11 mouse cellular contexts compared by ENCODE assay signal in the genomic region with DNA sequence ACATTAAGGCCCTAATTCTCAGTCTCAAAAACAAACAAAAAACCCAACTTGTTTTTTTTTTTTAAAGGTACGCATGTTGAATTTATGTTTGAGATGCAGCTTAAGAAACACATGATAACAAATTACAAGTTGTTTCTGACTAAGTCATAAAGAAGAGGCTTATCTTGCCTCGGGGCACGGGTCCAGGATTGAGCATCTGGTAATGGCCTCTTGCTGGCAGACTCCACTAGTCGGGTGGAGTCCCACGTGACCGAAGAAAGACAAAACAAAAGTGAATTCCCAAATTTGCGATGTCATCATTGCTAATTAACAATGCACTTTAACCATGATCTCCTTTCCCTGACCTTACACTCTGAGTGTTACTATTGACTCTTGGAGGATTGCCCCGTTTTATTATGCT. TPM values are rescaled to one million over a fixed set of nuclear protein-coding genes. Genes with fewer than 3 reads are reported as not detected.
DNase-seq lines count a peak whose midpoint lies in the region; ATAC-seq and TF ChIP-seq lines count a peak whose summit lies in the region.
"Had no signal": no experiment of that assay in that cellular context is flagged by ENCODE, and none has a peak within 500 bp of the region (broad histone marks: within the 10 kb centered on the region; RNA-seq: fewer than 3 reads in every experiment).

No protein-coding gene starts in this region.

- no peak for ATAC-seq in forebrain, postnatal 0 days
- ATAC-seq in forebrain, embryonic 15.5 days (replicated peaks) = no peak

- H3K36me3 ChIP-seq in forebrain, postnatal 0 days (ENCODE audit: insufficient read depth) = no peaks in the 10 kb centered on the region
- no peaks in the 10 kb centered on the region for H3K36me3 ChIP-seq in forebrain, embryonic 15.5 days
- H3K36me3 ChIP-seq: forebrain, embryonic 10.5 days had no signal

- no peak for TF ChIP-seq CTCF in forebrain, postnatal 0 days (IDR thresholded peaks at IDR 0.05; ENCODE audit: low read depth)
- TF ChIP-seq CTCF in brain, embryonic 14.5 days (IDR thresholded peaks at IDR 0.05; ENCODE audit: borderline replicate concordance, extremely low read depth, insufficient read depth, insufficient read length) = no peak

- H3K9ac ChIP-seq in forebrain, postnatal 0 days = no peak overlapping the region
- H3K9ac ChIP-seq in forebrain, embryonic 15.5 days (replicated peaks) = no peak overlapping the region

- H3K27ac ChIP-seq in forebrain, postnatal 0 days (ENCODE audit: low read depth, low read length) = no peak overlapping the region
- H3K27ac ChIP-seq in forebrain, embryonic 15.5 days (replicated peaks) = no peak overlapping the region
- H3K27ac ChIP-seq: forebrain, embryonic 10.5 days; macrophage had no signal

- H3K27me3 ChIP-seq in forebrain, postnatal 0 days (ENCODE audit: insufficient read depth, low read length) = no peaks in the 10 kb centered on the region
- H3K27me3 ChIP-seq in forebrain, embryonic 15.5 days = no peaks in the 10 kb centered on the region

- no peak for TF ChIP-seq POLR2A in brain, embryonic 14.5 days (IDR thresholded peaks at IDR 0.05; ENCODE audit: borderline replicate concordance, extremely low read depth, insufficient read depth, insufficient read length, poor library complexity, severe bottlenecking)

- 62% methylated on average over 8 of the region's 8 CpGs for WGBS in forebrain, postnatal 0 days
- WGBS in forebrain, embryonic 15.5 days = 71% methylated on average over 8 of the region's 8 CpGs

- H3K4me3 ChIP-seq in forebrain, postnatal 0 days (ENCODE audit: low read depth, low read length) = no peak overlapping the region
- no peak overlapping the region for H3K4me3 ChIP-seq in forebrain, embryonic 15.5 days
- H3K4me3 ChIP-seq: forebrain, embryonic 10.5 days had no signal

- no peaks in the 10 kb centered on the region for H3K9me3 ChIP-seq in forebrain, postnatal 0 days (ENCODE audit: low read length)
- H3K9me3 ChIP-seq in forebrain, embryonic 15.5 days = no peaks in the 10 kb centered on the region

- no peak overlapping the region for H3K4me2 ChIP-seq in forebrain, postnatal 0 days (ENCODE audit: low read depth)
- no peak overlapping the region for H3K4me2 ChIP-seq in forebrain, embryonic 15.5 days (replicated peaks)

- no peaks in the 10 kb centered on the region for H3K4me1 ChIP-seq in forebrain, postnatal 0 days (ENCODE audit: insufficient read depth)
- H3K4me1 ChIP-seq in forebrain, embryonic 15.5 days = no peaks in the 10 kb centered on the region; the same call in 1 of the 2 replicates
- H3K4me1 ChIP-seq: forebrain, embryonic 10.5 days had no signal

- peak; percentile 9 for DNase-seq in forebrain, postnatal 0 days
- DNase-seq in 3T3-L1 (ENCODE audit: low read depth, low spot score) = peak; percentile 54
- peak; percentile 60 for DNase-seq in brain, embryonic 14.5 days (ENCODE audit: low read depth)
- peak; percentile 70 to 75 for DNase-seq in kidney, postnatal 25 days
- DNase-seq in layer of hippocampus, adult 18-20 months (ENCODE audit: low spot score in 2 of 2) = no peak
- DNase-seq in layer of hippocampus, adult 8-10 months (ENCODE audit: low spot score in 2 of 2) = no peak
- DNase-seq in T-cell, adult 2 months (ENCODE audit: low spot score) = no peak
- DNase-seq: thymus, postnatal 36 days had no signal

RNA-seq across cellular contexts. Expression of gene Ggt5, which starts 6.8 kb away (rescaled TPM):
- total RNA-seq in forebrain, postnatal 0 days (2014; rRNA removed) = 3.2 and 4.3 TPM in 2 replicates
- polyA plus RNA-seq in forebrain, postnatal 0 days (2015; fragmentation: Nextera tagmentation; extraction: Ambion mirVana) = 1.5 and 2.6 TPM in 2 replicates
- polyA plus RNA-seq in forebrain, embryonic 15.5 days (2015; fragmentation: Nextera tagmentation; extraction: Ambion mirVana) = 2.5 and 3.0 TPM in 2 replicates
- polyA plus RNA-seq in brain, embryonic 14.5 days (2012; rRNA removed) = 5.2 and 6.7 TPM in 2 replicates
- 1 to 10 TPM; 1.6 to 2.1 TPM for total RNA-seq in layer of hippocampus, adult 18-20 months (2021)
- 1 to 10 TPM; 2.6 to 5.0 (median 4.3) TPM for total RNA-seq in layer of hippocampus, adult 8-10 months (2022)

RNA-seq across cellular contexts. Expression of gene Ggt1, which starts 34.6 kb away (rescaled TPM):
- 1.0 and 3.8 TPM in 2 replicates for total RNA-seq in forebrain, postnatal 0 days (2014; rRNA removed)
- 0.86 and 2.3 TPM in 2 replicates for polyA plus RNA-seq in forebrain, postnatal 0 days (2015; fragmentation: Nextera tagmentation; extraction: Ambion mirVana)
- 0.67 and 0.79 TPM in 2 replicates for polyA plus RNA-seq in forebrain, embryonic 15.5 days (2015; fragmentation: Nextera tagmentation; extraction: Ambion mirVana)
- polyA plus RNA-seq in brain, embryonic 14.5 days (2012; rRNA removed) = 2.3 and 2.6 TPM in 2 replicates
- total RNA-seq in layer of hippocampus, adult 18-20 months (2021) = 1 to 10 TPM; 2.6 to 2.8 TPM
- total RNA-seq in layer of hippocampus, adult 8-10 months (2022) = 1 to 10 TPM; 4.0 to 5.6 (median 4.6) TPM
- polyA plus RNA-seq: macrophage had no signal

RNA-seq across cellular contexts. Expression of gene Lrrc75b, which starts 35.9 kb away (rescaled TPM):
- total RNA-seq in forebrain, postnatal 0 days (2014; rRNA removed) = 20.0 and 24.2 TPM in 2 replicates
- 17.9 and 23.2 TPM in 2 replicates for polyA plus RNA-seq in forebrain, postnatal 0 days (2015; fragmentation: Nextera tagmentation; extraction: Ambion mirVana)
- polyA plus RNA-seq in forebrain, embryonic 15.5 days (2015; fragmentation: Nextera tagmentation; extraction: Ambion mirVana) = 16.4 TPM in 2 replicates
- polyA plus RNA-seq in brain, embryonic 14.5 days (2012; rRNA removed) = 22.7 and 38.8 TPM in 2 replicates
- 10 to 100 TPM; 10.3 to 12.9 TPM for total RNA-seq in layer of hippocampus, adult 18-20 months (2021)
- total RNA-seq in layer of hippocampus, adult 8-10 months (2022) = 10 to 100 TPM in 3 of 4 experiments, 1 to 10 TPM in 1; 9.5 to 16.9 (median 12.0) TPM
- polyA plus RNA-seq: macrophage had no signal

RNA-seq across cellular contexts. Expression of gene Susd2, which starts 47.8 kb away (rescaled TPM):
- total RNA-seq in forebrain, postnatal 0 days (2014; rRNA removed) = 2.2 and 2.6 TPM in 2 replicates
- polyA plus RNA-seq in forebrain, postnatal 0 days (2015; fragmentation: Nextera tagmentation; extraction: Ambion mirVana) = 2.2 TPM in 2 replicates
- 1.0 and 1.4 TPM in 2 replicates for polyA plus RNA-seq in forebrain, embryonic 15.5 days (2015; fragmentation: Nextera tagmentation; extraction: Ambion mirVana)
- polyA plus RNA-seq in brain, embryonic 14.5 days (2012; rRNA removed) = 2.9 and 4.8 TPM in 2 replicates
- total RNA-seq in layer of hippocampus, adult 18-20 months (2021) = 1 to 10 TPM; 1.9 to 2.4 TPM
- total RNA-seq in layer of hippocampus, adult 8-10 months (2022) = 1 to 10 TPM; 2.5 to 3.8 (median 3.0) TPM

Comparison
In these comparisons a context has a peak if more than half of its experiments do, and no peak if none do; other contexts are left out.
1. DNase-seq: peak in forebrain, postnatal 0 days (single experiment), 3T3-L1 (single experiment), brain, embryonic 14.5 days (single experiment) and kidney, postnatal 25 days (2 of 2); none in layer of hippocampus, adult 18-20 months (0 of 2), layer of hippocampus, adult 8-10 months (0 of 2) and T-cell, adult 2 months (single experiment).